Mouse (Mus musculus): ENCODE measurements at regions not wholly inside any gene's neighbourhood (a gene's known extent, or its start where the extent isn't known, plus 50 kb on each side); places are given as distances from the start of the nearest gene placed in this dataset.

DNA sequence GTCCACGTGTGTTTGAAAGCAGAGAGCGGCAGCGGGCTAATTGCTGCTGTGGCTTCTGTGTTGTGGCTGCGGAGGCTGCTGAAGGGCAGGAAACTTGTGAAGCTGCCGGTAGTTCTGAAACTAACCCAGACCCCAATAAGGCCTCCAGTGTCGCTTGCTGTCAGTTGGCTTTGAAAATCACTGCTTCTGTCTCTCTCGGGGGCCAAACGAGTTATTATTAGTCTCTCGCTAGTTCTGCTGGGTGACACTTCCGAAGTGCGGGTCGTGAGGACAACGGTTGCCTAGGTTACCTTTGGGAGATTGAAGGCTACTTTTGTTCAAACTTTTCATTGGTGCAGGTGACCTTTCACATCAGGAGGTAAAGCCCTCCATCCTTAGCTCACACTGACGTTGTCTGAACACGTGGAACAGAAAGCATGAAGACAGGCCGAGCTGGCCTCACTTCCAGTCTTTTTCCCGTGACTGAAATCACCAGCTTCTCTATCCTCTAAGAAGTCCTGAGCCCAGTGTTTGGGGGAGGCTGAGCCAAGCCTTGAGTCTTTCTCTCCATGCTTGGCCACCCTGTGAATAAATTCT is 197.8 kb downstream of the Matn1 start:
- TF ChIP-seq POLR2A (IDR thresholded peaks at IDR 0.05; ENCODE audit: control insufficient read depth, low read depth, low read length), result no peak
- no peak for TF ChIP-seq CTCF (IDR thresholded peaks at IDR 0.05; ENCODE audit: control insufficient read depth, insufficient read depth, insufficient replicate concordance, low read depth, low read length)

Measured in testis, adult 2 months (tissue).